Mouse (Mus musculus) ES-Bruce4 (cell line): ENCODE results near the gene Arntl2. TPM values are rescaled to one million over a fixed set of nuclear protein-coding genes. Genes with fewer than 3 reads are reported as not detected.
"Not testable (repeated sequence)": the region's sequence is repeated elsewhere in the genome, so short reads cannot be mapped to it uniquely, and the experiment has no call there.

ENCODE experiments used
- H3K27ac ChIP-seq: 2 replicates; pipeline ENCODE4 v1.5.1; 2012; ENCODE audit warnings: low read length, inconsistent platforms; ENCODE audit not compliant: insufficient read depth
- H3K27me3 ChIP-seq: 2 replicates; pipeline ENCODE4 v1.6.1; 2012; ENCODE audit warnings: mild to moderate bottlenecking, low read length, inconsistent platforms; ENCODE audit not compliant: control insufficient read depth, poor library complexity, insufficient read depth, severe bottlenecking
- H3K36me3 ChIP-seq: 2 replicates; pipeline ENCODE4 v1.6.1; 2012; ENCODE audit warnings: inconsistent platforms, mild to moderate bottlenecking, low read length, moderate library complexity; ENCODE audit not compliant: control insufficient read depth, poor library complexity, insufficient read depth, severe bottlenecking
- H3K4me1 ChIP-seq: one replicate; pipeline ENCODE4 v1.8.1; 2011; ENCODE audit warnings: low read length; ENCODE audit not compliant: control insufficient read depth, insufficient read depth
- H3K4me3 ChIP-seq: 2 replicates; pipeline ENCODE4 v1.5.1; 2011; ENCODE audit warnings: low read depth, mild to moderate bottlenecking, low read length
- H3K9ac ChIP-seq: 2 replicates; pipeline ENCODE4 v1.6.1; 2012; ENCODE audit warnings: low read depth, mild to moderate bottlenecking, inconsistent platforms; ENCODE audit not compliant: poor library complexity, severe bottlenecking
- H3K9me3 ChIP-seq: replicated peaks from 2 replicates; pipeline ENCODE4 v1.6.1; 2012; ENCODE audit warnings: mild to moderate bottlenecking, low read length, inconsistent platforms; ENCODE audit not compliant: control insufficient read depth, poor library complexity, insufficient read depth, severe bottlenecking
- CTCF ChIP-seq: IDR thresholded peaks from one replicate; pipeline ENCODE4 v1.8.1; 2011; ENCODE audit warnings: low read depth, low read length
- EP300 ChIP-seq: IDR thresholded peaks from 2 replicates; pipeline ENCODE4 v1.6.1; 2011; ENCODE audit warnings: low read depth, low read length; ENCODE audit not compliant: insufficient read depth
- POLR2A ChIP-seq: IDR thresholded peaks from one replicate; pipeline ENCODE4 v1.8.1; 2011; ENCODE audit warnings: low read length; ENCODE audit not compliant: insufficient read depth
- polyA plus RNA-seq: library from polyadenylated mRNA; stranded (reverse); fragments of >200 nt; gene quantifications from 2 replicates; pipeline ENCODE4 v1.2.4, GENCODE M21; 2011; ENCODE audit warnings: low read depth; ENCODE audit not compliant: missing spikeins, insufficient read depth, insufficient read length

Arntl2 gene
- polyA plus RNA-seq, 1 experiment, result 18.6 TPM

GRCm38 (mm10) chr6:146770808-146771207 is 25.0 kb upstream of the Arntl2 start:
- Histone ChIP-seq H3K27ac (no peak overlapping the region), H3K36me3 (peaks cover 19% of the 10 kb centered on the region), H3K9me3 (no peaks in the 10 kb centered on the region), H3K4me1 (no peaks in the 10 kb centered on the region), H3K4me3 (no peak overlapping the region), H3K27me3 (no peaks in the 10 kb centered on the region), H3K9ac (no peak overlapping the region)
- TF ChIP-seq CTCF, result no peak
- no peak for TF ChIP-seq EP300
- no peak for TF ChIP-seq POLR2A

- not testable (repeated sequence) for H3K9ac ChIP-seq, H3K4me1 ChIP-seq, H3K27ac ChIP-seq, H3K27me3 ChIP-seq, H3K36me3 ChIP-seq, H3K4me3 ChIP-seq, H3K9me3 ChIP-seq
These were observed 20.0 kb upstream of the Arntl2 start for GRCm38 (mm10) chr6:146775864-146776263.

GRCm38 (mm10) chr6:146776610-146777389 is 19.1 kb upstream of the Arntl2 start:
- TF ChIP-seq EP300, result no peak
- no peak for TF ChIP-seq CTCF
- TF ChIP-seq POLR2A, result no peak
- Histone ChIP-seq H3K4me1 (no peaks in the 10 kb centered on the region), H3K4me3 (no peak overlapping the region), H3K36me3 (peaks cover 9% of the 10 kb centered on the region), H3K27ac (no peak overlapping the region), H3K9me3 (no peaks in the 10 kb centered on the region), H3K27me3 (no peaks in the 10 kb centered on the region), H3K9ac (no peak overlapping the region)

- Histone ChIP-seq H3K27ac (no peak overlapping the region), H3K4me3 (no peak overlapping the region), H3K4me1 (no peaks in the 10 kb centered on the region), H3K27me3 (no peaks in the 10 kb centered on the region), H3K36me3 (peaks cover 7% of the 10 kb centered on the region), H3K9ac (no peak overlapping the region), H3K9me3 (no peaks in the 10 kb centered on the region)
- TF ChIP-seq EP300, result no peak
- no peak for TF ChIP-seq POLR2A
- no peak for TF ChIP-seq CTCF
These were observed 17.8 kb upstream of the Arntl2 start for GRCm38 (mm10) chr6:146778055-146778454.

GRCm38 (mm10) chr6:146781566-146781965 is 14.3 kb upstream of the Arntl2 start:
- Histone ChIP-seq H3K4me3 (no peak overlapping the region), H3K36me3 (0 out of 2 replicates have a peak, but pooled peaks cover 2% of the 10 kb centered on the region), H3K9me3 (peaks cover 3% of the 10 kb centered on the region), H3K27ac (no peak overlapping the region), H3K27me3 (no peaks in the 10 kb centered on the region), H3K9ac (no peak overlapping the region), H3K4me1 (no peaks in the 10 kb centered on the region)
- TF ChIP-seq CTCF (no peak), EP300 (no peak), POLR2A (no peak)

- Histone ChIP-seq H3K9ac (no peak overlapping the region), H3K4me3 (no peak overlapping the region), H3K9me3 (0 out of 2 replicates have a peak, but pooled peaks cover 5% of the 10 kb centered on the region), H3K27ac (no peak overlapping the region), H3K27me3 (no peaks in the 10 kb centered on the region), H3K36me3 (no peaks in the 10 kb centered on the region), H3K4me1 (no peaks in the 10 kb centered on the region)
- peak; percentile 94 for TF ChIP-seq EP300
- no peak for TF ChIP-seq POLR2A
These were observed 2.3 kb upstream of the Arntl2 start for GRCm38 (mm10) chr6:146793527-146793926.
